In the genomic region with DNA sequence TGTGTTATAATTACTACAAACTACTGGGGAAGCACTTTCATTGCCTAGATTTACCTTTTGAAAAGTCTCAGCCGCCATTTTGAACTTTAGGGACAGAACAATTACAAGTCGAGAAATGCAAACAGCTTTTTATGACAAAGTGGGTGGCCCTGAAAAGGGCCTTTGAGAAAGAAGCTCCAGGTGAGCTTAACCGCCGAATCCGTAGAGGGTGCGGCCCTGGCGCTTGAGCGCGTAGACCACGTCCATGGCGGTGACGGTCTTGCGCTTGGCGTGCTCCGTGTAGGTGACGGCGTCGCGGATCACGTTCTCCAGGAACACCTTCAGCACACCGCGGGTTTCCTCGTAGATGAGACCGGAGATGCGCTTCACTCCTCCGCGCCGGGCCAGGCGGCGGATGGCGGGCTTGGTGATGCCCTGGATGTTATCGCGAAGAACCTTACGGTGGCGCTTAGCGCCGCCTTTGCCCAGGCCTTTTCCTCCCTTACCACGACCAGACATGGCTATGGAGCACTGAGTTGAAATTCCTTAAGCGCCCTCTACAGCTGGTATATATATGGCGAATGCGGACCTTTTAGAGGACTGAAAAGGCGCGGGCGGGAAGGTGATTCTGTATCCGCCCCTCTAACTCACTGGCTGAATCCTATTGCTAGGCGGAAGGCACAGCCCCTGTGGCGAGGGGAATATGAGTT, we compare ENCODE assay signal across 8 mouse cellular contexts. TPM values are rescaled to one million over a fixed set of nuclear protein-coding genes. Genes with fewer than 3 reads are reported as not detected.
DNase-seq lines count a peak whose midpoint lies in the region; ATAC-seq and TF ChIP-seq lines count a peak whose summit lies in the region.
"Not testable (repeated sequence)": the region's sequence is repeated elsewhere in the genome, so short reads cannot be mapped to it uniquely, and the experiment has no call there.

A gene (minus strand): TSS at position 503 of the 689 bp plus-strand sequence.

- peak within 1 kb of the TSS; percentile 58 for H3K4me3 ChIP-seq in bone marrow macrophage, adult 2 months (ENCODE audit: insufficient read depth, low read length)
- H3K4me3 ChIP-seq in embryonic facial prominence, embryonic 15.5 days (replicated peaks), result peak within 1 kb of the TSS; percentile 51
- H3K4me3 ChIP-seq in kidney, embryonic 14.5 days (ENCODE audit: low read length), result peak within 1 kb of the TSS; percentile 42
- peak within 1 kb of the TSS; percentile 36 for H3K4me3 ChIP-seq in limb, embryonic 14.5 days (replicated peaks; ENCODE audit: low read length)
- peak within 1 kb of the TSS; percentile 45 for H3K4me3 ChIP-seq in midbrain, embryonic 16.5 days (ENCODE audit: low read depth, low read length)
- H3K4me3 ChIP-seq in spleen, adult 2 months (ENCODE audit: extremely low read depth, insufficient read depth, insufficient read length), result peak within 1 kb of the TSS; percentile 49

- peak; percentile 87 for TF ChIP-seq POLR2A in bone marrow macrophage, adult 2 months (IDR thresholded peaks at IDR 0.05; ENCODE audit: borderline replicate concordance, low read depth, low read length)
- peak; percentile 94; the same call in 1 of the 2 replicates for TF ChIP-seq POLR2A in limb, embryonic 14.5 days (IDR thresholded peaks at IDR 0.05; ENCODE audit: borderline replicate concordance, extremely low read depth, insufficient read depth, insufficient read length)
- TF ChIP-seq POLR2A in spleen, adult 2 months (IDR thresholded peaks at IDR 0.05; ENCODE audit: low read depth, low read length), result peak; percentile 54

- not testable (repeated sequence) for H3K27me3 ChIP-seq in embryonic facial prominence, embryonic 15.5 days; kidney, embryonic 14.5 days (ENCODE audit: control insufficient read depth, insufficient read depth, low read length); limb, embryonic 14.5 days (ENCODE audit: control insufficient read depth, insufficient read depth, low read length); midbrain, embryonic 16.5 days (ENCODE audit: control insufficient read depth, insufficient read depth, low read depth, low read length); spleen, adult 2 months (ENCODE audit: control insufficient read depth, insufficient read depth, low read length)

- not testable (repeated sequence) for H3K9me3 ChIP-seq in embryonic facial prominence, embryonic 15.5 days (replicated peaks); kidney, embryonic 14.5 days (ENCODE audit: control insufficient read depth, low read length); limb, embryonic 14.5 days (ENCODE audit: control insufficient read depth, low read length); midbrain, embryonic 16.5 days (replicated peaks; ENCODE audit: control insufficient read depth, low read length, poor library complexity, severe bottlenecking)

- H3K36me3 ChIP-seq in embryonic facial prominence, embryonic 15.5 days; kidney, embryonic 14.5 days (ENCODE audit: control insufficient read depth, insufficient read depth, low read length); limb, embryonic 14.5 days (ENCODE audit: control insufficient read depth, insufficient read depth, low read length); midbrain, embryonic 16.5 days (ENCODE audit: control insufficient read depth, insufficient read depth, low read length); spleen, adult 2 months (ENCODE audit: control insufficient read depth, insufficient read depth, low read length): not testable (repeated sequence)

- H3K9ac ChIP-seq in embryonic facial prominence, embryonic 15.5 days, result peak within 1 kb of the TSS; percentile 28; the same call in 1 of the 2 replicates
- H3K9ac ChIP-seq in kidney, embryonic 14.5 days (ENCODE audit: low read depth, low read length), result peak within 1 kb of the TSS; percentile 55
- peak within 1 kb of the TSS; percentile 48 for H3K9ac ChIP-seq in limb, embryonic 14.5 days (ENCODE audit: low read depth, low read length, severe bottlenecking)
- H3K9ac ChIP-seq in midbrain, embryonic 16.5 days (ENCODE audit: low read depth, low read length), result peak within 1 kb of the TSS; percentile 55

- H3K27ac ChIP-seq in bone marrow macrophage, adult 2 months (ENCODE audit: insufficient read depth, low read depth, low read length), result peak within 1 kb of the TSS; percentile 77
- H3K27ac ChIP-seq in embryonic facial prominence, embryonic 15.5 days (replicated peaks), result peak within 1 kb of the TSS; percentile 92
- peak within 1 kb of the TSS; percentile 90 for H3K27ac ChIP-seq in kidney, embryonic 14.5 days (ENCODE audit: low read depth, low read length)
- peak within 1 kb of the TSS; percentile 69 for H3K27ac ChIP-seq in limb, embryonic 14.5 days (replicated peaks; ENCODE audit: low read depth, low read length)
- peak within 1 kb of the TSS; percentile 86 for H3K27ac ChIP-seq in midbrain, embryonic 16.5 days (ENCODE audit: low read length)
- H3K27ac ChIP-seq in spleen, adult 2 months (ENCODE audit: insufficient read depth, low read length), result peak within 1 kb of the TSS; percentile 84

- DNase-seq in A20 (ENCODE audit: low read depth, low spot score), result peak; percentile 95
- peak; percentile 81 to 85 for DNase-seq in heart, adult 9 months (ENCODE audit: low spot score in 2 of 2)
- DNase-seq in limb, embryonic 14.5 days (ENCODE audit: low spot score), result peak; percentile 98
- DNase-seq in spleen, adult 2 months (ENCODE audit: low read depth in 1 of 2, low spot score in 2 of 2), result peak; percentile 61 to 74

- H3K4me1 ChIP-seq in bone marrow macrophage, adult 2 months (ENCODE audit: control insufficient read depth, insufficient read depth, low read length), result peaks cover 11% of the 10 kb centered on the region
- H3K4me1 ChIP-seq in embryonic facial prominence, embryonic 15.5 days, result peaks cover 23% of the 10 kb centered on the region
- not testable (repeated sequence) for H3K4me1 ChIP-seq in kidney, embryonic 14.5 days (ENCODE audit: control insufficient read depth, insufficient read depth, low read length); spleen, adult 2 months (ENCODE audit: control insufficient read depth, insufficient read depth, insufficient read length)
- peaks cover 13% of the 10 kb centered on the region for H3K4me1 ChIP-seq in limb, embryonic 14.5 days (ENCODE audit: control insufficient read depth, insufficient read depth, low read length)
- H3K4me1 ChIP-seq in midbrain, embryonic 16.5 days (ENCODE audit: control insufficient read depth, insufficient read depth, low read length), result peaks cover 21% of the 10 kb centered on the region

- peak within 1 kb of the TSS; percentile 61 for H3K4me2 ChIP-seq in embryonic facial prominence, embryonic 15.5 days (replicated peaks)
- peak within 1 kb of the TSS; percentile 55 for H3K4me2 ChIP-seq in kidney, embryonic 14.5 days (replicated peaks; ENCODE audit: low read depth, low read length)
- peak within 1 kb of the TSS; percentile 46 for H3K4me2 ChIP-seq in limb, embryonic 14.5 days (replicated peaks; ENCODE audit: low read depth, low read length, severe bottlenecking)
- peak within 1 kb of the TSS; percentile 67 for H3K4me2 ChIP-seq in midbrain, embryonic 16.5 days (ENCODE audit: low read length)

- not testable (repeated sequence) for TF ChIP-seq CTCF in bone marrow macrophage, adult 2 months (IDR thresholded peaks at IDR 0.05; ENCODE audit: low read depth, low read length)
- 0 out of 2 replicates have a peak, but pooled peaks have one; percentile 5 for TF ChIP-seq CTCF in spleen, adult 2 months (IDR thresholded peaks at IDR 0.05; ENCODE audit: extremely low read depth, insufficient read depth, insufficient read length, insufficient replicate concordance)

- under 1% methylated on average over 47 of the region's 47 CpGs for WGBS in embryonic facial prominence, embryonic 15.5 days
- WGBS in kidney, embryonic 14.5 days, result under 1% methylated on average over 45 of the region's 47 CpGs
- under 1% methylated on average over 26 of the region's 47 CpGs for WGBS in limb, embryonic 14.5 days
- under 1% methylated on average over 42 of the region's 47 CpGs for WGBS in midbrain, embryonic 16.5 days
- under 1% methylated on average over 47 of the region's 47 CpGs for WGBS in spleen, adult 2 months

- ATAC-seq in embryonic facial prominence, embryonic 15.5 days (ENCODE audit: insufficient number of reproducible peaks, low FRiP score, low TSS enrichment, low read depth), result peak; percentile 89
- ATAC-seq in kidney, embryonic 14.5 days (ENCODE audit: low FRiP score, low TSS enrichment), result peak; percentile 88
- ATAC-seq in limb, embryonic 14.5 days (ENCODE audit: low FRiP score, low read depth), result peak; percentile 86
- peak; percentile 93 for ATAC-seq in midbrain, embryonic 16.5 days

RNA-seq across cellular contexts. Expression of the gene that starts here (rescaled TPM):
- 4.7 TPM in 1 of 2 replicates, not detected in the other for polyA plus RNA-seq in bone marrow macrophage, adult 2 months (2012; ENCODE audit: insufficient read depth, insufficient read length, missing spikeins)
- polyA plus RNA-seq in embryonic facial prominence, embryonic 15.5 days (2015; fragmentation: Nextera tagmentation; extraction: Ambion mirVana), result 1.1 and 1.7 TPM in 2 replicates
- 1.1 and 2.9 TPM in 2 replicates for polyA plus RNA-seq in kidney, embryonic 14.5 days (2014; fragmentation: Nextera tagmentation; extraction: Ambion mirVana)
- polyA plus RNA-seq in limb, embryonic 14.5 days (2012; rRNA removed), result 13.7 and 21.4 TPM in 2 replicates
- polyA plus RNA-seq in limb, embryonic 14.5 days (2014; fragmentation: Nextera tagmentation; extraction: Ambion mirVana), result 2.6 and 2.8 TPM in 2 replicates
- not detected in 2 replicates for polyA plus RNA-seq in midbrain, embryonic 16.5 days (2015; fragmentation: Nextera tagmentation; extraction: Ambion mirVana)
- polyA plus RNA-seq in spleen, adult 2 months (2012; rRNA removed), result 24.8 and 33.8 TPM in 2 replicates

Comparison
In these comparisons a context has a peak if more than half of its experiments do, and no peak if none do; other contexts are left out.
1. Peak in every context shown above with its lines: DNase-seq, ATAC-seq, H3K4me3 ChIP-seq and H3K27ac ChIP-seq.
2. Peak in ATAC-seq, H3K4me3 ChIP-seq, H3K27ac ChIP-seq, H3K9ac ChIP-seq and H3K4me2 ChIP-seq in midbrain, embryonic 16.5 days; RNA of the gene not detected or under 1 TPM.